Mouse (Mus musculus) lung, adult 2 months (tissue): ENCODE measurements around the gene Tmem253. TPM values are rescaled to one million over a fixed set of nuclear protein-coding genes. Genes with fewer than 3 reads are reported as not detected.

Source experiments
- DNase-seq: peaks from one replicate; pipeline ENCODE4 v3.0.0; 2022
- H3K4me1 ChIP-seq: fragments of 200-500 bp; 2 replicates; pipeline ENCODE4 v1.6.1; 2011; ENCODE audit warnings: low read length; ENCODE audit not compliant: control insufficient read depth, insufficient read depth
- H3K4me3 ChIP-seq: fragments of 200-500 bp; replicated peaks from 2 replicates; pipeline ENCODE3; 2011; ENCODE audit warnings: low read depth, mild to moderate bottlenecking, control low read depth, low read length; ENCODE audit errors: extremely low read depth
- CTCF ChIP-seq: fragments of 200-500 bp; IDR thresholded peaks from 2 replicates; pipeline ENCODE4 v1.5.1; 2011; ENCODE audit warnings: mild to moderate bottlenecking, low read length, control low read depth; ENCODE audit not compliant: insufficient read depth
- POLR2A ChIP-seq: fragments of 200-500 bp; IDR thresholded peaks from 2 replicates; pipeline ENCODE4 v1.6.1; 2011; ENCODE audit warnings: low read depth, mild to moderate bottlenecking, control low read depth, low read length, borderline replicate concordance; ENCODE audit errors: extremely low read depth
- WGBS: fragments of 180-500 bp; shearing (Covaris S2); methylation state at CpG from one replicate; pipeline ENCODE4 v1.1.7; 2018; 5-methylcytosine and 5-hydroxymethylcytosine counted together
- polyA plus RNA-seq: library from polyadenylated mRNA; depleted of rRNA; stranded (reverse); fragments of >200 nt; gene quantifications from 2 replicates; pipeline ENCODE4 v1.2.3, GENCODE M21; 2012

Gene Tmem253
- polyA plus RNA-seq, 1 experiment = 0.58 TPM

- WGBS = 77% methylated on average over 6 of the region's 6 CpGs
- Histone ChIP-seq H3K4me1 (peaks cover 4% of the 10 kb centered on the region), H3K4me3 (no peak overlapping the region)
- TF ChIP-seq POLR2A = no peak
- TF ChIP-seq CTCF = no peak
- DNase-seq = no peak
Observed at GRCm38 (mm10) chr14:52005616-52006015, 9.8 kb upstream of the Tmem253 start.

DNA sequence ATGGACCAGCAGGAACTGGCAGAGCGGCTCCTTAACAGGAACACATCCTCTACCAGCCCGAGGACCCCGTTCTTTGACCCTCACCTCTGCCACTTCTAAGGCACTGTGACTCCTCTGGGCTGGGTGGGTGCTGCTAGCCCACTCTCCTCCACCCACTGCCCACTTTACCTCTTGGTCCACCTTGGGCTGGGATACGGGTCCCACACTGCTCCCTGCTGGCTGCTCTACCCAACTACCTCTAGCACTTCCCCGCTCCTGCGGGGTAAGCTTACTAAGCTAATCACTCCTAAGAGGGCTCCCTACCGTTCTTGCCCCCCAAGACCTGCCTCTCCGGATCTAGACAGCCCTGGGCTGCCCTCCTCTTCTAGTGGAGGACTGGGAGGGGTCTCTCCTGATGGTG lies 9.2 kb upstream of the Tmem253 start:
- TF ChIP-seq POLR2A = no peak
- peak; percentile 21; the same call in 1 of the 2 replicates for TF ChIP-seq CTCF
- 78% methylated on average over 8 of the region's 8 CpGs for WGBS
- Histone ChIP-seq H3K4me1 (peaks cover 4% of the 10 kb centered on the region), H3K4me3 (no peak overlapping the region)
- no peak for DNase-seq

- Histone ChIP-seq H3K4me3 (no peak overlapping the region), H3K4me1 (peaks cover 4% of the 10 kb centered on the region)
- no peak for DNase-seq
- no peak for TF ChIP-seq CTCF
- TF ChIP-seq POLR2A = no peak
- WGBS = 92% methylated on average over 23 of the region's 23 CpGs
Observed at GRCm38 (mm10) chr14:52006771-52007170, 8.7 kb upstream of the Tmem253 start.

GRCm38 (mm10) chr14:52008321-52009203 lies 6.9 kb upstream of the Tmem253 start:
- peaks cover 5% of the 10 kb centered on the region for H3K4me1 ChIP-seq
- H3K4me3 ChIP-seq = no peak overlapping the region
- TF ChIP-seq CTCF = peak; percentile 97
- peak; percentile 12; the same call in 1 of the 2 replicates for TF ChIP-seq POLR2A
- DNase-seq = peak; percentile 90
- WGBS = 50% methylated on average over 38 of the region's 38 CpGs

DNA sequence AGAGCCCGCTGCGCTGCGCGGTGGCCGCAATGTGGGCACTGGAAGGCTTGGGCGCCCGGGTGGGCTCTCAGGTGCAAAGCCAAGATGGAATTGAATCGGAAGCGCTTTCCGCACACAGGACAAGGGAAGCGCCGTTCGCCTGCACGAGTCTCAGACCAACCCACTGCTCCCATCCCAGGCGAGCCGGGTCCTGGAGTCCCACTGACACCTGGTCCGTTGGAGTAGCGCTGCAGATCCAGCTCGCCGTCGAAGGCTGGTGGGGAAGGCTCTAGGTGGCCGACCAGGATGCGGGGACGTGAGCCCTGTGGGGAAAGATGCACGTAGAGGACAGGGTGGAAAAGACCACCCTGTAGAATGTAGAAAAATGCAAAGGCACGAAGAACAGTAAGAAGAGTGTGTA lies 6.1 kb upstream of the Tmem253 start:
- TF ChIP-seq CTCF (no peak), POLR2A (no peak)
- WGBS = 77% methylated on average over 26 of the region's 26 CpGs
- no peak for DNase-seq
- Histone ChIP-seq H3K4me1 (peaks cover 7% of the 10 kb centered on the region), H3K4me3 (no peak overlapping the region)

- H3K4me1 ChIP-seq = peaks cover 7% of the 10 kb centered on the region
- 84% methylated on average over 6 of the region's 6 CpGs for whole genome bisulfite sequencing
- no peak for DNase-seq
Observed at GRCm38 (mm10) chr14:52009841-52010240, 5.6 kb upstream of the Tmem253 start.

DNA sequence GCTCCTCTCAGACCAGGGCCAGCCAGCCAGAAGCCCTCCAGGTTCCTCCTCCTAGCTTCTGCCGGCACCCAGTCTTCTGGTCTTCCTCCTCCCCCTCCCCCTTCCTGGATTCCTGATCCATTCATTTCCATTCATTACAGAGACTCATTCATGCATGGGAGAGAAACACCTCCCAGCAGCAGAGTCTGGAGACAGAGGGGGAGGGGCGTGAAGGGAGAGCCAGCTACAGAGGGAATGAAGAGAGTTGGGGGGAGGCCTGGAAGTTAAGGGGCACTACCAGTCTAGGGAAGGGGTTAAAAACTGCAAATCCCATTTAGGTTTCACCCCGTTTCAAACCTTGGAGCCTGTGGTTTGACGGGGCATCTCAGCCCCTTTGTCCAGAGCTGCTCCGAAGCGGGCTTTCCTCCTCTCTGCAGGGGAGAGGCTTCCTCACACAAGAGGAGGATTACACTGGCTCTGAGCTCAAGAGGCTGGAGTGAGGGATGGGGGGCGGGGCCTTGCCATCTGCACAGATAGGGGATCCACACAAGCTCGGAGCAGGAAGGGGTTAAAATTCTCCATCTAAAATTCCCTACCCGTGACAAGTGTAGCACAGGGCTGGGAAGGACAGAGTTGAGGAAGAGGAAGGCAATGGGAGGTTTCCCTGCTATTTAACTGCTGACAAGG lies 4.9 kb upstream of the Tmem253 start:
- no peak for DNase-seq
- H3K4me3 ChIP-seq = no peak overlapping the region
- WGBS = 22% methylated on average over 9 of the region's 9 CpGs
- TF ChIP-seq CTCF (no peak), POLR2A (no peak)
- H3K4me1 ChIP-seq = peaks cover 10% of the 10 kb centered on the region

More at GRCm38 (mm10) chr14:52009841-52010240, 5.6 kb upstream of the Tmem253 start:
- TF ChIP-seq POLR2A (no peak), CTCF (no peak)
- no peak overlapping the region for H3K4me3 ChIP-seq

GRCm38 (mm10) chr14:52011683-52012082 lies 3.8 kb upstream of the Tmem253 start:
- 77% methylated on average over 1 of the region's 1 CpGs for WGBS
- TF ChIP-seq POLR2A (no peak), CTCF (no peak)
- peaks cover 15% of the 10 kb centered on the region for H3K4me1 ChIP-seq
- no peak overlapping the region for H3K4me3 ChIP-seq
- DNase-seq = no peak

- no peak for TF ChIP-seq POLR2A
- TF ChIP-seq CTCF = no peak
- H3K4me1 ChIP-seq = peaks cover 15% of the 10 kb centered on the region
- WGBS = 45% methylated on average over 4 of the region's 4 CpGs
Observed at GRCm38 (mm10) chr14:52012085-52012484, 3.4 kb upstream of the Tmem253 start.

More at GRCm38 (mm10) chr14:52012085-52012484, 3.4 kb upstream of the Tmem253 start:
- no peak overlapping the region for H3K4me3 ChIP-seq
- DNase-seq = no peak
